Mouse (Mus musculus): ENCODE results near the gene Morn1. TPM values are rescaled to one million over a fixed set of nuclear protein-coding genes. Genes with fewer than 3 reads are reported as not detected.
A peak's percentile ranks its signal among the peaks of the same experiment; 100 is the strongest.

Morn1 gene
- polyA plus RNA-seq, 1 experiment from 2014 or later, result 2.2 TPM

GRCm38 (mm10) chr4:155189711-155190139 lies 103.3 kb downstream of the Morn1 start:
- Histone ChIP-seq H3K9me3 (ENCODE audit: low read length) (no peaks in the 10 kb centered on the region), H3K27me3 (ENCODE audit: insufficient read depth, low read length) (no peaks in the 10 kb centered on the region), H3K4me2 (ENCODE audit: low read depth, low read length) (no peak overlapping the region), H3K36me3 (replicated peaks; ENCODE audit: insufficient read depth, low read length) (peaks cover 3% of the 10 kb centered on the region; the same call in 1 of the 2 replicates), H3K4me1 (ENCODE audit: insufficient read depth) (peaks cover 37% of the 10 kb centered on the region), H3K27ac (ENCODE audit: low read depth) (no peak overlapping the region), H3K4me3 (ENCODE audit: low read depth, low read length) (no peak overlapping the region), H3K9ac (replicated peaks) (no peak overlapping the region)
- ATAC-seq, result no peak
- TF ChIP-seq EP300 (IDR thresholded peaks at IDR 0.05; ENCODE audit: low read depth) (no peak), CTCF (IDR thresholded peaks at IDR 0.05; ENCODE audit: low read depth) (peak; percentile 43)
- 36% methylated on average over 4 of the region's 4 CpGs for WGBS (ENCODE audit: insufficient replicate concordance)
- no peak for DNase-seq

GRCm38 (mm10) chr4:155190275-155190674 lies 103.9 kb downstream of the Morn1 start:
- H3K9ac ChIP-seq (replicated peaks), result no peak overlapping the region
- H3K9me3 ChIP-seq (ENCODE audit: low read length), result no peaks in the 10 kb centered on the region
- peaks cover 37% of the 10 kb centered on the region for H3K4me1 ChIP-seq (ENCODE audit: insufficient read depth)
- no peak overlapping the region for H3K4me2 ChIP-seq (ENCODE audit: low read depth, low read length)
- no peak overlapping the region for H3K4me3 ChIP-seq (ENCODE audit: low read depth, low read length)
- DNase-seq, result no peak
- WGBS (ENCODE audit: insufficient replicate concordance), result 72% methylated on average over 7 of the region's 7 CpGs
- H3K36me3 ChIP-seq (replicated peaks; ENCODE audit: insufficient read depth, low read length), result peaks cover 3% of the 10 kb centered on the region; the same call in 1 of the 2 replicates
- H3K27me3 ChIP-seq (ENCODE audit: insufficient read depth, low read length), result no peaks in the 10 kb centered on the region
- ATAC-seq, result no peak
- no peak overlapping the region for H3K27ac ChIP-seq (ENCODE audit: low read depth)
- no peak for TF ChIP-seq EP300 (IDR thresholded peaks at IDR 0.05; ENCODE audit: low read depth)
- no peak for TF ChIP-seq CTCF (IDR thresholded peaks at IDR 0.05; ENCODE audit: low read depth)

Other genes with a start within 250 kb of the Morn1 start
- gene Ttc34, start 249.1 kb upstream of the Morn1 start, polyA plus RNA-seq (2015; fragmentation: Nextera tagmentation; extraction: Ambion mirVana), result not detected in 2 replicates
- gene Mmel1, start 217.0 kb upstream of the Morn1 start, polyA plus RNA-seq (2015; fragmentation: Nextera tagmentation; extraction: Ambion mirVana), result 0.80 and 0.98 TPM in 2 replicates
- 5.9 and 6.5 TPM in 2 replicates for gene Fam213b, start 187.4 kb upstream of the Morn1 start, polyA plus RNA-seq (2015; fragmentation: Nextera tagmentation; extraction: Ambion mirVana)
- gene Tnfrsf14, start 158.0 kb upstream of the Morn1 start, polyA plus RNA-seq (2015; fragmentation: Nextera tagmentation; extraction: Ambion mirVana), result 17.2 and 20.0 TPM in 2 replicates
- gene Hes5, start 125.7 kb upstream of the Morn1 start, polyA plus RNA-seq (2015; fragmentation: Nextera tagmentation; extraction: Ambion mirVana), result 0.15 and 0.21 TPM in 2 replicates
- 10.9 and 11.4 TPM in 2 replicates for gene Pank4, start 122.5 kb upstream of the Morn1 start, polyA plus RNA-seq (2015; fragmentation: Nextera tagmentation; extraction: Ambion mirVana)
- gene Plch2, start 29.8 kb upstream of the Morn1 start, polyA plus RNA-seq (2015; fragmentation: Nextera tagmentation; extraction: Ambion mirVana), result 0.04 TPM in 1 of 2 replicates, not detected in the other
- 5.9 and 6.8 TPM in 2 replicates for gene Pex10, start 19.6 kb upstream of the Morn1 start, polyA plus RNA-seq (2015; fragmentation: Nextera tagmentation; extraction: Ambion mirVana)
- 111 and 118 TPM in 2 replicates for gene Rer1, start 195 bp upstream of the Morn1 start, polyA plus RNA-seq (2015; fragmentation: Nextera tagmentation; extraction: Ambion mirVana)
- gene Ski, start 136.0 kb downstream of the Morn1 start, polyA plus RNA-seq (2015; fragmentation: Nextera tagmentation; extraction: Ambion mirVana), result 3.5 and 3.7 TPM in 2 replicates
- 23.1 and 24.7 TPM in 2 replicates for gene Faap20, start 163.2 kb downstream of the Morn1 start, polyA plus RNA-seq (2015; fragmentation: Nextera tagmentation; extraction: Ambion mirVana)